In genomic region chr12:12826431-12826830, GRCm38 (mm10) we compare ENCODE assay signal across 19 mouse cellular contexts.
"Had no signal": no experiment of that assay in that cellular context is flagged by ENCODE, and none has a peak within 500 bp of the region (broad histone marks: within the 10 kb centered on the region; RNA-seq: fewer than 3 reads in every experiment).

No protein-coding gene starts in this region.

- H3K27me3 ChIP-seq: limb, embryonic 12.5 days; limb, embryonic 15.5 days; midbrain, embryonic 13.5 days; stomach, embryonic 15.5 days had no signal

- H3K9ac ChIP-seq: limb, embryonic 12.5 days; limb, embryonic 15.5 days; liver, embryonic 14.5 days; liver, postnatal 0 days; lung, embryonic 14.5 days; midbrain, embryonic 13.5 days; stomach, embryonic 15.5 days had no signal

- H3K9me3 ChIP-seq: limb, embryonic 12.5 days; limb, embryonic 15.5 days; megakaryocyte, embryonic 14.5 days; midbrain, embryonic 10.5 days; midbrain, embryonic 13.5 days; stomach, embryonic 15.5 days had no signal

- H3K4me1 ChIP-seq: limb, embryonic 12.5 days; limb, embryonic 15.5 days; stomach, embryonic 15.5 days had no signal

- H3K27ac ChIP-seq: kidney, postnatal 0 days; limb, embryonic 12.5 days; limb, embryonic 15.5 days; liver, embryonic 14.5 days; midbrain, embryonic 10.5 days; midbrain, embryonic 13.5 days; stomach, embryonic 15.5 days had no signal

- DNase-seq: kidney, adult 18-20 months; kidney, adult 9 months; kidney, postnatal 25 days; liver, postnatal 0 days; lung, embryonic 14.5 days; lung, postnatal 36 days; spleen, adult 18-20 months; thymus, adult 18-20 months; thymus, postnatal 36 days had no signal

- H3K4me2 ChIP-seq: limb, embryonic 12.5 days; limb, embryonic 15.5 days; liver, embryonic 11.5 days; lung, embryonic 14.5 days; midbrain, embryonic 13.5 days; stomach, embryonic 15.5 days had no signal

- H3K4me3 ChIP-seq: limb, embryonic 12.5 days; limb, embryonic 15.5 days; megakaryocyte, embryonic 14.5 days; midbrain, embryonic 10.5 days; midbrain, embryonic 13.5 days; stomach, embryonic 15.5 days had no signal

- ATAC-seq: liver, postnatal 0 days; lung, postnatal 0 days; midbrain, embryonic 13.5 days had no signal

- H3K36me3 ChIP-seq: limb, embryonic 12.5 days; limb, embryonic 15.5 days; midbrain, embryonic 10.5 days; midbrain, embryonic 13.5 days; stomach, embryonic 15.5 days had no signal
